Mouse (Mus musculus): ENCODE measurements around the gene Lemd1.
"Not testable (repeated sequence)": the region's sequence is repeated elsewhere in the genome, so short reads cannot be mapped to it uniquely, and the experiment has no call there.

The Lemd1 gene

DNA sequence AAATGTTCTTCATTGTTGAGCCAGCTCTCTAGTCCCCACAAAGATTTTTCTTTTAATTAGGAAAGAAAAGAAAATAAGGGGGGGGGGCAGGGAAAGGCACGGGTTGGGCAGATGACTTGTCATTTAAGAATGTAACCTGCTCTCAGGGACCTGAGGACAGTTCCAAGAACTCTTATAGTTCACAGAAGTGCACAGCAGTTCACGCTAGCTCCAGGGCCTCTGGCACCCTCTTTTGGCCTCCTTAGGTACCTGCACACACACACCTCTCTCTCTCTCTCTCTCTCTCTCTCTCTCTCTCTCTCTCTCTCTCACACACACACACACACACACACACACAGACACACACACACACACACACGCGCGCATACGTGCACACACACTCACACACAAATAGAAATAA lies 63.2 kb downstream of the Lemd1 start:
- no peak for DNase-seq (ENCODE audit: low read depth)

DNA sequence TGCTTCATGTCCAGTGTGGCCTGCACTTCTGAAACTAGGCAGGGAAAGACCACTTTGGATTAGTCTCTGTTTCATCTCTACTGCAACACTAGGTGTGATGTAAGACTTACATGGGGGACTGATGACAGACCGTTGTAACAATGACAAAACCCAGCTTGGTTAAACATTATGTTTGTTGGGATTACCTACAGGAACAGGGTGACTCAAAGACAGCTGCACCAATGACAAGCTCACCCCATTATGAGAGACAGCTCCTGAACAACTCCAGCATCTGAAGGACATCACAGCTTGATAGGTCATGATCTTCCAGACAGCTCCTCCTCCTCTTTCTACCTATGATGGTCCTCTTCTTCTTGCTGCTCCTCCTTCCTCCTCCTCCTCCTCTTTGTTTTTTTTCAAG lies 69.1 kb downstream of the Lemd1 start:
- no peak for DNase-seq (ENCODE audit: low read depth)

DNA sequence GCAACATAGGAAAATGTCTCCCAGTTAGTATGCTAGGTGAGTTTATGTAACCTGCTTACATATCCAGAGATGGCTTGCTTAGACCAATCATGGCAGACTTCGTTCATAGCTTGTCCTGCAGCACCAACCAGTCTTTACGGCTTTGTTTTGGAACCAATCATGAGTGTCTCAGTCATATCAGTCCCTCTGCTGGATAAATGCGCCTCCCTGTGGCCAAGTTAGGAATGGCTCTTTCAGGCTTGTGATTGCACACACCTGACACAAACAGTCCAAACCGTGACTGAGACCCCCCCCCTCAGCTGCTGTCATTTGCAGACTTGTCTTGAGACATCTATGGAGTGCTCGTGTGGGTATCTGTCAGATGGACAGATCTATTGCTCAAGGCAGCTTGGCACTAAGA lies 69.8 kb downstream of the Lemd1 start:
- DNase-seq (ENCODE audit: low read depth), result no peak

DNA sequence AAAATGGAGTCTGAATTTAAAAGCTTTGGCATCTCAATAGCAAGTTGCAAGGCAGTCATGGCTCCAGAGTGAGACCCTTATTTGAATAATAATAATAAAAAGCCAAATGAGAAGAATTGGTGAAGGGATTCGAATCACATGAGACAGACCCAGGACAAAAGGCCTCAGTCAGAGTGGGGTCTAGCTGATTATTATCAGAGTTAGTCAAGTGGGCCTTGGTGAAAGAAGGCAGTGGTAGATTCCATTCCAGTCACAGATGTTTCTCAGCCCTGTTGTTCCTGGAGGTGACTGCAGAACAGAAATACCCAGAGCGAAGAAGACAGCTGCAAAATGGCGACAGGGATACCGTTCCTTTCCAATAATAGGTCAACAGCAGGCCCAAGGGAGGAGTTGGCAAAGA lies 72.4 kb downstream of the Lemd1 start:
- no peak for DNase-seq (ENCODE audit: low read depth)

DNA sequence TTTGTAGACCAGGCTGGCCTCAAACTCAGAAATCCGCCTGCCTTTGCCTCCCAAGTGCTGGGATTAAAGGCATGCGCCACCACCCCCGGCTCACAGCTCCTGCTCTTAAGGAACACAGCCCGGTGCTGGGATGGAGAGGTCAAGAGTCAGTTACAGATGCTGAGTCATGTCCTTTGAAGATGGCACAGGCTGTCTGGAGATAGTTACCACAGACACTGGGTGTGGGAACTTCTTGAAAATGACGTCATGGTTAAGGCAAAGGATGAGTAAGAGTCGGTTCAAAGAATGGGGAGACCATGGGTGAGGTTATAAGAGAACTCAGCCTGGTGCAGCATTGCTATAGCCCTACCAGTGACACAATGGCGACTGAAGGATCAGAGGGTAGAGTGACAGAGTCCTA lies 73.3 kb downstream of the Lemd1 start:
- no peak for DNase-seq (ENCODE audit: low read depth)

DNA sequence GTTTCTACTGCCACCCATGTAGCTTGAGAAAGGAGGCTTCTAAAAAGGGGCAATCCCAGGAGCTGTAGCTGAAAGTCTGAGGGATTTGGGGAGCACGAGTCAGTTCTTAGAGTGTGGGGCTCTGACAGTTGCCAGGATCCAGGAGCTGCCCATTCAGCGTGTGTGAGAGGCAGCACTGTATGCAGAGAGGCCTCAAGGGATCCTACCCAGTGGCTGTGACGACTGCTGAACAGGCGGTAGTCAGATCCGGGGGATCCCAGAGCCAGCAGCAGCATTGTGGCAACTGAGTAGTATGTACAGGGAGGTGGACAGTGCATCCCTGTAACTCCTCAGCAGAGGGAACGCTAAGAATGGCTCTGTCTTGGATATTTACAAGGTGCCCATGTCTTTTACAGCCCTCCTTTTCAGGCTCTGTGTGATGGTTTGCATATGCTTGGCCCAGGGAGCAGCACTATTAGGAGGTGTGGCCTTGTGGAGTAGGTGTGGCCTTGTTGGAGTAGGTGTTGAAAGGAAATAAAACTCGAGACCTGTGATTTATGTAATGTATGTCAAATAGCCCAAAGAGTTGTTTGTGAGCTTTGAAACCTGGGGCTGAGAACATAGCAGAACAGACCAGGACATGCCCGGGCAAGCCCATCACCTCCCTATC lies 74.1 kb downstream of the Lemd1 start:
- no peak for DNase-seq (ENCODE audit: low read depth)

DNA sequence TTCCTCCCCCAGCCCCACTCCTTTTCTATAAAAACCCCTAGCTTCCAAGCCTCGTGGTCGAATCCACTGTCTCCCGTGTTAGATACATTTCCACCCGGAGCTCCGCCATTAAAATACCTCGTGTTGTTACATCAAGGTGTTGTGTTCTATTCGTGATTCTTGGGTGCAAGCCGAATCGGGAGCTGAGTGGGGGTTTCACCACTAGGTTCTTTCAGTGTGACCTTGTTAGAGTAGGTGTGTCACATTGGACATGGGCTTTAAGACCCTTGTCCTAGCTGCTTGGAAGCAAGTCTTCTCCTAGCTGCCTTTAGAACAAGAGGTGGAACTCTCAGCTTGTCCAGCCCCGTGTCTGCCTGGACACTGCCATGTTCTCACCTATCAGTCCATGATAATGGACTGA lies 74.7 kb downstream of the Lemd1 start:
- DNase-seq (ENCODE audit: low read depth), result no peak

DNA sequence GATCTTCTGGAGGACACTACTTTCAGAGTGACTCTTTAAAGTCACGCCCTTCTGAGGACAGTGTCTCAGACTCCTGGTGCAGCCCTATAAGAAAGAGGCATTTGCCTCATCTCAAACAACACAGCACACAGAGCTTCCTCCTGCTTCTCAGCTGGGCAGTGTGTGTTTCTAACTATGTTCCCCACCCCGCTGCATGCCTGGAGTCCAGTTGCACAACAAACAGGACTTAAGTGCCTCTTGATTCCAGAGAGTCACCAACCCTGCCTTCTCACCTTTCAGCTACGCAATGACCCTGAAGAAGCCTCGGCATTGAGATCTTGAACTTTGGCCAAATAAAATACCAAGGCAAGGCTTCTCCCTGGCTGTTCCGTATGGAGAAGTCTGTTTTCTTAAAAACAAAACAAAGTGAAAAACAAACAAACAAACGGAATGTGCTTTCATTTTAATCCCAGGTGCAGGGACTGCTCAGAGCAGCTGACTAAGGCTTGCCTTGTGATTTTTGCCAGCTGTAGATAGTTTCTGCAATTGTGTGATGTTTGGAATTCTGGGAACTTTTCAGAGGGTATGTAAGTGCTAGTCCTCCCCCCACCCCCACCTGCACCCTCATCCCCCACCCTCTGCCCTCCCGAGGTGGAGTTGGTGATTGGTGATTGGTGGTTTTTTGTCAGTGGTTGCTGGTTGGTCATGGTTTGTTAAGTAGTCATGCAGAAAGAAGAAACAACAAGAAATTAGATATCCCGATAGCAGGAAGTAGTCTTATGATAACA lies 75.7 kb downstream of the Lemd1 start:
- DNase-seq (ENCODE audit: low read depth), result no peak

DNA sequence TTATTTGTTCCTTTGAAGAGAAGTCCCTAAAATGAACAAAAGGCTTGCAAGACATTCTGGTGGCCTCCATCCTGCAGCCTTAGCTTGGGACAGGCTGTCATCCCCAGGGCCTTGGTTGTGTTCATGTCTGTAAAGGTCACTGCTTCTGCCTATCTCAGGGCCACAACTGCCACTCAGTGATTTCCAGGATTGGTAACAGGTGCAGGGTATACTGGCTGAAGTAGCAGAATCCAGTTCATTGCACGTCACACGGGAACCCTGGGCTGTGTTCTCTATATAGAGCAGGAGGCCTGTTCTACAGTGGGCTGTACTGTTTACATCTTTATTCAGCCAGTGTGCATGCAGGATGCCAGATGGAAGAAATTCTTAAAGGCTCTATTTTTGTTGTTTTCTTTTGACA lies 76.7 kb downstream of the Lemd1 start:
- no peak for DNase-seq (ENCODE audit: low read depth)

DNA sequence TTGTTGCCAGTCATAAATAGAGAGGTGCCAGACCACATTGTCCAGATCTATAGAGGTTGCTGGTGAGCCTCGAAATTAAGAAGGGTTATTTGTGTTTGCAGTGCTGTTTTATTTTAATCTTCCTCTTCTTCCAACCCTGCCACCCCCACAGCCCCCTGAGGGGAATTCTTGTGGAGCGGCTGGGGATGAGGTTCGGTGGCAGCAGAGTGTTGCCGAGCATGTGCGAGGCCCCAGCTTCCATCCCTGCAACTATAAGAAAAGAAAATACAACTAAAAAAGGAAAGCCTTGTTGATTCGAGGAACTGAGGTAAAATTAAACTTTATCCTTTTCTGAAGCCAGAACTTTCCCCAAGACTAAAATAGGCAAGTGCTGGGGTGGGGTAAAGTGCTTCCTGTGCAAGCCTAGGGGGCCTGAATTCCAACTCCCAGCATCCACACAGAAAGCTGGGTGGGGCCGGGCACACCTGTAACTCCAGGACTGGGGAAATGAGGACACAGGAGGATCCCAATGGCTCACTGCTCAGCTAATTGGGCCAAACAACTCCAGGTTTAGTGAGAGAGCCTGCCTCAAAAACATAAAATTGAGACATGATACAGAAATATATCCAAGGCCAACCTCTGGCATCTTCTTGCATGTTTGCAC lies 77.3 kb downstream of the Lemd1 start:
- DNase-seq (ENCODE audit: low read depth), result no peak

DNA sequence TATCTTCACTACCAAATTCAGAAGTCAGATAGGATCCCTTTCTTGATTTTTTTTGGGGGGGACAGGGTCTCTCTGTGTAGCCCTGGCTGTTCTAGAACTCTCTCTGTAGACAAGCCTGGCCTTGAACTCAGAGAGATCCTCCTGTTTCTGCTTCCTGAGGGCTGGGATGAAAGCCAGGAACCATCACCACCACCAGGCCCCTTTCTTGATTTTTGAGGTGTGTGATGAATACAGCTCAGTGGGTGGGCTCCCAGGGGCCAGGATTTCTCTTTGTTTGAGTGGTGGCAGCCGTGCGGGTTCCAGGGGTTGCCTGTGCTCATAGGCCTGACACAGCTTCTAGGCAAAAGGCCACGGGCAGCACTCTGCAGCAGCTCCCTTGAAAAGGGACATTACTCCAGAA lies 80.0 kb downstream of the Lemd1 start:
- DNase-seq (ENCODE audit: low read depth), result no peak

DNA sequence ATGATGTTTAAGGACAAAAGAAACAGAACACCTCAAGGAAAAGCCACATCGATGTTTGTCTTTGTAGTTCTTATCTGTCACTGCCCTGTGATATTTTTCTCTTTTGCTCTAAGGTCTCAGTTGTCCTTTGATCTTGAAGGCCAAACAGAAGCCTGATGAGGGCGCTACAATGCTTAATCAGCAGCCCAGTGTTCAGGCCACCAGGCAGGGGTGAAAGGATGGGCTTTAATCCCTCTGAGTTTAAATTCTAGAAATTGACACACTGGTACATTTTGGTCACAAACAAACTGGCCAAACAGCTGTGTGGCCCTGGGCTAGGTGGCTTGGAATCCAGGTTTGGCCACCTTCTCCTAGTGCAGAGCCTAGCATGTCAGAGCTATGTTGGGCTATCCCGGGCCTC lies 85.5 kb downstream of the Lemd1 start:
- no peak for DNase-seq (ENCODE audit: low read depth)

DNA sequence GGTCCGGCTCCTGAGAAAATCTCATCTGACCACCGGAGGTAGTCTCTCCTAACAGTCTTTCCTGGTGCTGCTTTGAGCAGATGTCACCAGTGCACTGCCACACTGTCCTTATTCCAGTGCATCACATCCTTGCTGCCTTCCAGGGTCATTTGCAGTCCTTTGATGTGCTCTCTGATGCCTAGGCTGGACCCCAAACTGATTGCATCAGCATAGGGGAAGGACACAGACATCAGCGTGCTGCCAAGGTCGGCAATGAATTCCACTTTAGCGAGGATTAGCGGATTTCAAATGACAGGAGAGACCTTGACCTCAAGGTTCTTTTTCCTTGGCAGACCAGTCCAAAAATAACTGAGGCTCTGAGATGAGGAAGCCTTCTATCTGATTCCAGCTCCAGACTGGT lies 85.9 kb downstream of the Lemd1 start:
- DNase-seq (ENCODE audit: low read depth), result no peak

DNA sequence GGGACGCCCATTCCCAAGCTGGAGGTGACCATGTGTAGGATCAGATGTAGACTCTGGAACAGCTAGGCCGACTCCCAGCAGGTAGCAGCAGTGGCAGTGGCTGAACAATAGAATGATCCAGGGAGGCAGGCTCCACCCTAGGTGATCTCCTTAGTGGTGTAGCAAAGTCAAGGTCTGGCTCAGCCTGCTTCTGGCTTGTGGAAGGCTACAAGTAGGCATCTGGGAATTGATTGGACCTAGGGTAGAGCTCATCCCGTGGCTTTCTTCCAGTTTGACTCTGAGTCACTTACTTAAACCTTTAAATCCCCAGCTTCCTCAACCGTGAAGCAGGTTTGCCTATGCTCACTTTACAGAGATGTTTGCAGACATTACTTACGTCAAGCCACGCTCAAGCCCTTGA lies 89.4 kb downstream of the Lemd1 start:
- DNase-seq (ENCODE audit: low read depth), result not testable (repeated sequence)

DNA sequence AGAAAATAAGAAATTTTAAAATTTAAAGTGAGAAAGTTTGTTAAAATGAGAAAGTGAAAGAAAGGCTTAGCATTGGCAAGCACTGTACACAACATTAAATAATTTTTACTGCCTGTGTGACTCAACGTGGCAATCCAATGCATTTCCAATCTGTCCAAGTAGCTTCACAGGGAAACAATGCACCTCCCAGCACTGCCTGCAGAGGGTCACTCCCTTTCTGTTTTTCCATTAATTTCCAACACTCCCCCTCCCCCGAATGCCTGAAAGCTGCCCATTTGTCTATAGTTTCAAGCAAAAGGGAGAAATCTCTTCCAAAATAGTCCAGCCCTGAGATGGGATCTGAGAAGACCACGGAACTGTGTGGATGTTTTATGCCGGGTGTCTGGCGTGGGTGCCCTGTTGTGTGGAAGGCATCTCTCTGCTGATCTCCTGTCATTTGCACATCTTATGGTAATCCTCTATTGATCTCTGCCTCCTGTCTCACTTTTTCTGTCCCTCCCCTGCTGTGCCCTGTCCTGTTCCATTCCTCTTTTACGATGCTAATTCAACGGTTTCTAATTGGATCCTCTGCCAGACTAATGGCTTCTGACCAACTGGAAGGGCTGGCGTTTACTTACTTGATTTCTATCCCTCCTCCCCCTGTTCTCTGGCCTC lies 90.4 kb downstream of the Lemd1 start:
- DNase-seq (ENCODE audit: low read depth), result no peak

DNA sequence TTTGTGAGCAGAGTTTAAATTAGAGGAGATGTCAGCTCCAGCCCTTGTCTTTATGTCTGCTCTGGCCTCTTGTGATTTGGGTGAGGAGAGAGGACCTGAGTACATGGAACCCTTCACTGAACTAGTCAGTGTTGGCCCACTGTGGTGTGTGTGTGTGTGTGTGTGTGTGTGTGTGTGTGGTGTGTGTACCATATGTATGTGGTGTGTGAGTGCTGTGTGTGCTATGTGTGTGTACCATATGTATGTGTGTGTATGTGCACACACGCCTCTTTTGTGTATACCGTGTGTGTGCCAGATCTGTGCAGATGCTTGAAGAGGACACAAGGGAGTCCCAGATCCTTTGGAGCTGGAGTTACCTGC lies 90.9 kb downstream of the Lemd1 start:
- no peak for DNase-seq (ENCODE audit: low read depth)

DNA sequence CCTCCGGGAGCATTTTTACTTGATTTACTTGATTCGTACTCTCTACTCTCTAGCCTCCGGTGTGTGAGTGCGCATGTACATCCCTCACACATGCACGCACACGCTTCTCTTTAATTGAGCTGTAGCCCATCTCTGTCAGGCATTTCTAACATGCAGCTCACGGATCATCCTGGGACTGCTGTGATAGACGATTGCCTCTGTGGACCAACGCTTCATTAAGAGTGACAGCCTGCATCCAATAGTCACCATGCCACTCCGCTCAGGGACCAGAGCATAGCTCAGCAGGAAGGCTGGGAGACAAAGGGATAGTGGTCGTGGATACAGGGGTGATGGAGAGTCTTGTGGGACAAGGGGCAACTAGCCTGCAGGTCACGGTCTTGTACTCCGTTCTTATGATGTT lies 91.8 kb downstream of the Lemd1 start:
- DNase-seq (ENCODE audit: low read depth), result no peak

DNA sequence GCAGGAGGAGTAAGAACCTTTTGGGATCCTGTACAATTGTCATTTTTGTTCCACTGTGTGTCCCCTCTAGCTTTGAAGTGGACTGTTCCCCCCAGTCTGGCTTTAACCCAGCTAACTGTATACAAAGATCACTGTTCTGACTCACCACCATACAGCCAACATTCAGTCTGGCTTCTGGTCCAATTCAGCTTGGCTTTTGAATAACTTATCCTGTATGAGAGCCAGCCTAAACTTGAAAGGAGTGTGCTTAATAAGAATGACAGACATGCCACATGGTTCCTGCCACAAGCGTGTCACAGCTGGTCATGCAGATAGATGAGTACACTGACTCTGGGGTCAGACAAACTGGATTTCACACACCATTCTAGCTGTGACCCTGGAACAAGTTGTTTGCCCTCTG lies 95.5 kb downstream of the Lemd1 start:
- no peak for DNase-seq (ENCODE audit: low read depth)

DNA sequence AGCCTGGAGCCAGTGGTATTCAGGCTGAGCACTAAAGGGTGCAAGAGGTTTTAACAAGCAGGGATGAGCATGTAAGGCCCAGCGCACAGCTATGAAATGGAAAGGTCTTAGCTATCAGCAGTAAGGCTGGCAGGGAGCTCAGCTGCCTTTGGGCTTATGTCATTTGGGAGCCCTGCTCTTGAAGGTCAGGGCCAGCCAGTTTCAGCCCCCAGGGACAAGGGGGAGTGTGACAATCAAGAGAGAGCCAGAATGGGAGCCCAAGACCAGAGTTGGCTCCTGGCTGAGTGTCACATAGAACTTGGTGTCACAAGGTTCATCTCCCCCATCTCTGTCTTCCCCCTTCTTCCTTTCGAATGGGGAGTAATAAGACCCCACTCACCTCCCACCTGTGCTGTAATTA lies 96.2 kb downstream of the Lemd1 start:
- DNase-seq (ENCODE audit: low read depth), result no peak

DNA sequence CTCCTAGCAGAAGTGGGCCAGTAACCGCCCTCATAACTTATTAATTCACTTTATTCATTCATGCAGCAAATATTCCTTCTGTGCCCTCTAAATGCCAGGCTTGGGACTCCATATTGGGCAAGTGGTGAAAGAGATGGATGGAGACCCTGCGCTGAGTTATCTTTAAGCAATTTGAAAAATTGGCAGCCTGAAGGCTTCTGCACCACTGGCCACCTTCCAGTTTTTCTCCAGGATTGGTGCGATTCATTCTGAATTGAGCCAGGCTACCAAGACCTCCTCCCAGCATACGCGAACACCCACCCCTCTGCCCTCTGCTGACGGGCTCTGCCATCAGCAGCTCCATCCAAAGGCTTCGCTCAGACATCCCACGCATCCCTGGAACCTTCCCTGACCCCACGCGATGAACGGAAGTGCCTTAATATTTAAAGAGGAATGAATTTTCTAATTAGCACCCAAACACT lies 96.8 kb downstream of the Lemd1 start:
- no peak for DNase-seq (ENCODE audit: low read depth)

DNA sequence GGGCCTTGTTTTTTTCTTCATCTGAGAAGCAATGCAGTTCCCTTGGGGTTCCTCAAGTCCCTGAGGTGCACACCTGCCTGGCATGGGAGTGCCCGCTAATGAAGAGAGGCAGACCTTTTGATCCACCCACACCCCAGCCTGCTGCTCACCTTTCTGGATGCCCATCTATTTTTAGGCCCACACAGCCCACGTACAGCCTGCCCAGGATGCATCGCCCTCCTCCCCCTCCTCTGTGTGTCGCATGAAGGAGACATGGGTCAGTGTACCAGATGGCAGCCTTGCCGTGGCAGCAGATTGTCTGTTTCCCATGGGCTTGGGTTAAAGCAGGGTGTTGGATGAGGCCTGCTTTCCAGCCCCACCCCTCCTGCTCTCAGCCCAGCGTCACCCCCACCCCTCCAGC lies 98.7 kb downstream of the Lemd1 start:
- no peak for DNase-seq (ENCODE audit: low read depth)

DNA sequence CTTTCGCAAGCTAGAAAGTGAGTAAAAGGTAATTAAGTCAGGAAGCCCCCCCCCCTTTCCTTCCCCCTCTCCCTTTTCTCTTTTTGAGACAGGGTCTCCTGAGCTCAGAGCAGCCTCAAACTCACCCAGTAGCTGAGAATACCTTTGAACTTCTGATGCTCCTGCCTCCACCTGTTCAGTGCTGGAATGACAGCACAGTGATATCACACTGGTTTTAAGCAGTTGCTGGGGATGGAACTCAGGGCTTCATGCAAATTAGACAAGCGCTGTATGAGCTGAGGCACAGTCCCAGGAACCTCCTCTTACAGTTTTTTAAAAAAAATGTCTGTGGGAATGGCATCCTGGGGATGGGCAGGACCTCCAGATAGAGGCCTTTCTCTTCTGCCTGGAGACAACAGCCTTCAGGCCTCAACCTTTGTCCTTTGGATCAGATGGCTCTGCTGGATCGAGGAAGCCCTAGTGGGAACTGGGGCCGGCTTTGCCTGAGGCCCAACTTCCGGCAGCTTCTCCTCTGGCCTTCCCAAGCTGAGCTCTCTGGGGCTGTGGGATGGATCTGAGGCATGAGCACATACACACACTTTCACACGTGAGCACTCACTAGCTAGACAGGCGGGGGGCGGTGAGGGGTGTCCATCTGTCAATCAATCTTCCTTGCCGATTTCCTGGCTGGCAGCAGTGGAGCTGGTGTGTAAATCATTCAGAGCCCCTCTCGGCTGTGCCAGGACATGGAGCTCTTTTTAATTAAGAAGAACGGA lies 99.9 kb downstream of the Lemd1 start:
- no peak for DNase-seq (ENCODE audit: low read depth)
